13 mouse cellular contexts compared by ENCODE assay signal in the genomic region with DNA sequence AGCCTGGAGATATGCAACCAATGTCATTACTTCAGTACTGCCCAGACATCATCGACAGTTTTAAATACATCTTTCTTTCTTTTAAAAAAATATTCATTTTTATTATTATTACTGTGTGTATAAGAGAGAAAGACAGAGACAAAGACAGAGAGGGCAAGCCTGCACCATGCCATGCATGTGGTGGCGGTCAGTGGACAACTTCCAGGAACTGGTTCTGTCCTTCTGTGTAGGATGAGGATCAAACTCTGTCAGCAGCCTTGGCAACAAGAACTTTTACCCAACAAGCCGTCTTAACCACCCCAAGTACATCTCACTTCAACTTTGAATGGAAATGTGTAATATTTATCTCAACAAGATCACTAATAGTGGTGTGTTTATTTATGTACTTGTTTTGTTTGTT. TPM values are rescaled to one million over a fixed set of nuclear protein-coding genes. Genes with fewer than 3 reads are reported as not detected.
DNase-seq lines count a peak whose midpoint lies in the region; ATAC-seq and TF ChIP-seq lines count a peak whose summit lies in the region.
"Had no signal": no experiment of that assay in that cellular context is flagged by ENCODE, and none has a peak within 500 bp of the region (broad histone marks: within the 10 kb centered on the region; RNA-seq: fewer than 3 reads in every experiment).

No protein-coding gene starts in this region.

- no peak overlapping the region for H3K27ac ChIP-seq in hindbrain, postnatal 0 days
- H3K27ac ChIP-seq in hindbrain, embryonic 12.5 days, result no peak overlapping the region
- peak overlapping the region; percentile 95; the same call in 1 of the 2 replicates for H3K27ac ChIP-seq in lung, embryonic 16.5 days (ENCODE audit: low read length)
- no peak overlapping the region for H3K27ac ChIP-seq in embryonic facial prominence, embryonic 14.5 days (replicated peaks; ENCODE audit: low read depth, low read length)
- H3K27ac ChIP-seq in stomach, embryonic 14.5 days (ENCODE audit: low read length), result 0 out of 2 replicates have a peak overlapping the region, but pooled peaks have one; percentile 74
- H3K27ac ChIP-seq: neural tube, embryonic 13.5 days had no signal

- no peaks in the 10 kb centered on the region for H3K36me3 ChIP-seq in hindbrain, postnatal 0 days (ENCODE audit: insufficient read depth, low read length)
- no peaks in the 10 kb centered on the region for H3K36me3 ChIP-seq in hindbrain, embryonic 12.5 days
- no peaks in the 10 kb centered on the region for H3K36me3 ChIP-seq in lung, embryonic 16.5 days (ENCODE audit: control insufficient read depth, insufficient read depth, low read length)
- no peaks in the 10 kb centered on the region for H3K36me3 ChIP-seq in embryonic facial prominence, embryonic 14.5 days (ENCODE audit: control insufficient read depth, insufficient read depth, low read length)
- no peaks in the 10 kb centered on the region for H3K36me3 ChIP-seq in stomach, embryonic 14.5 days (ENCODE audit: control insufficient read depth, insufficient read depth, low read length)
- H3K36me3 ChIP-seq: neural tube, embryonic 13.5 days had no signal

- TF ChIP-seq CTCF in hindbrain, postnatal 0 days (IDR thresholded peaks at IDR 0.05; ENCODE audit: low read depth), result no peak

- no peak overlapping the region for H3K9ac ChIP-seq in hindbrain, postnatal 0 days (replicated peaks; ENCODE audit: low read length)
- no peak overlapping the region for H3K9ac ChIP-seq in hindbrain, embryonic 12.5 days
- peak overlapping the region; percentile 79; the same call in 1 of the 2 replicates for H3K9ac ChIP-seq in lung, embryonic 16.5 days (ENCODE audit: low read length)
- no peak overlapping the region for H3K9ac ChIP-seq in embryonic facial prominence, embryonic 14.5 days (ENCODE audit: low read depth, low read length)
- H3K9ac ChIP-seq in stomach, embryonic 14.5 days (replicated peaks; ENCODE audit: low read depth, low read length), result no peak overlapping the region
- H3K9ac ChIP-seq: neural tube, embryonic 13.5 days had no signal

- ATAC-seq in hindbrain, postnatal 0 days, result no peak
- no peak for ATAC-seq in hindbrain, embryonic 12.5 days (ENCODE audit: low FRiP score)
- no peak for ATAC-seq in lung, embryonic 16.5 days (ENCODE audit: low read depth)
- ATAC-seq in embryonic facial prominence, embryonic 14.5 days (ENCODE audit: low read depth), result no peak
- no peak for ATAC-seq in stomach, embryonic 14.5 days (ENCODE audit: insufficient number of reproducible peaks, insufficient read depth, low FRiP score, low read depth)
- ATAC-seq: activated CD4-positive, CD25-positive, alpha-beta regulatory T cell, adult 4 months had no signal

- no peaks in the 10 kb centered on the region for H3K9me3 ChIP-seq in hindbrain, postnatal 0 days (ENCODE audit: low read length)
- no peaks in the 10 kb centered on the region for H3K9me3 ChIP-seq in hindbrain, embryonic 12.5 days (replicated peaks)
- no peaks in the 10 kb centered on the region for H3K9me3 ChIP-seq in lung, embryonic 16.5 days (ENCODE audit: control insufficient read depth, low read length)
- no peaks in the 10 kb centered on the region for H3K9me3 ChIP-seq in embryonic facial prominence, embryonic 14.5 days (ENCODE audit: control insufficient read depth, low read length)
- H3K9me3 ChIP-seq in stomach, embryonic 14.5 days (ENCODE audit: control insufficient read depth, low read depth, low read length), result no peaks in the 10 kb centered on the region
- H3K9me3 ChIP-seq: neural tube, embryonic 13.5 days had no signal

- no peak for DNase-seq in hindbrain, postnatal 0 days (ENCODE audit: low spot score)
- DNase-seq in lung, postnatal 10 days, result no peak
- DNase-seq in embryonic facial prominence, embryonic 14.5 days (ENCODE audit: low spot score), result no peak
- no peak for DNase-seq in neural tube, embryonic 10.5 days (ENCODE audit: extremely low spot score, low spot score)
- DNase-seq in urinary bladder, postnatal 4 days (ENCODE audit: low spot score in 2 of 2), result no peak
- DNase-seq: gastrocnemius, postnatal 25 days; thymus, postnatal 4 days had no signal

- 91% methylated on average over 3 of the region's 3 CpGs for WGBS in hindbrain, postnatal 0 days
- 88% methylated on average over 3 of the region's 3 CpGs for WGBS in hindbrain, embryonic 12.5 days
- 62% methylated on average over 3 of the region's 3 CpGs for WGBS in lung, embryonic 16.5 days
- WGBS in embryonic facial prominence, embryonic 14.5 days, result 71% methylated on average over 3 of the region's 3 CpGs
- 73% methylated on average over 3 of the region's 3 CpGs for WGBS in stomach, embryonic 14.5 days

- no peak overlapping the region for H3K4me3 ChIP-seq in hindbrain, postnatal 0 days (ENCODE audit: low read length)
- no peak overlapping the region for H3K4me3 ChIP-seq in hindbrain, embryonic 12.5 days
- H3K4me3 ChIP-seq in lung, embryonic 16.5 days (ENCODE audit: low read length), result peak overlapping the region; percentile 67
- peak overlapping the region; percentile 48 for H3K4me3 ChIP-seq in embryonic facial prominence, embryonic 14.5 days (ENCODE audit: low read depth, low read length)
- peak overlapping the region; percentile 37 for H3K4me3 ChIP-seq in stomach, embryonic 14.5 days (ENCODE audit: low read depth, low read length)

- no peaks in the 10 kb centered on the region for H3K27me3 ChIP-seq in hindbrain, postnatal 0 days (ENCODE audit: insufficient read depth, low read length)
- peaks cover 3% of the 10 kb centered on the region; the same call in 1 of the 2 replicates for H3K27me3 ChIP-seq in hindbrain, embryonic 12.5 days
- peaks cover 3% of the 10 kb centered on the region; the same call in 1 of the 2 replicates for H3K27me3 ChIP-seq in lung, embryonic 16.5 days (ENCODE audit: control insufficient read depth, insufficient read depth, low read depth, low read length)
- peaks cover 5% of the 10 kb centered on the region; the same call in 1 of the 2 replicates for H3K27me3 ChIP-seq in embryonic facial prominence, embryonic 14.5 days (replicated peaks; ENCODE audit: control insufficient read depth, insufficient read depth, low read length)
- no peaks in the 10 kb centered on the region for H3K27me3 ChIP-seq in stomach, embryonic 14.5 days (ENCODE audit: control insufficient read depth, insufficient read depth, low read length)

- peak overlapping the region; percentile 69; the same call in 1 of the 2 replicates for H3K4me2 ChIP-seq in hindbrain, postnatal 0 days (ENCODE audit: low read depth, low read length)
- H3K4me2 ChIP-seq in hindbrain, embryonic 12.5 days (replicated peaks), result no peak overlapping the region
- peak overlapping the region; percentile 77 for H3K4me2 ChIP-seq in lung, embryonic 16.5 days (ENCODE audit: low read depth, low read length)
- peak overlapping the region; percentile 83 for H3K4me2 ChIP-seq in embryonic facial prominence, embryonic 14.5 days (ENCODE audit: low read depth, low read length)
- H3K4me2 ChIP-seq in stomach, embryonic 14.5 days (replicated peaks; ENCODE audit: low read depth, low read length), result peak overlapping the region; percentile 55

- no peaks in the 10 kb centered on the region for H3K4me1 ChIP-seq in hindbrain, postnatal 0 days (ENCODE audit: insufficient read depth, low read length)
- H3K4me1 ChIP-seq in hindbrain, embryonic 12.5 days, result no peaks in the 10 kb centered on the region
- H3K4me1 ChIP-seq in lung, embryonic 16.5 days (replicated peaks; ENCODE audit: control insufficient read depth, insufficient read depth, low read length), result no peaks in the 10 kb centered on the region; the same call in 1 of the 2 replicates
- no peaks in the 10 kb centered on the region for H3K4me1 ChIP-seq in embryonic facial prominence, embryonic 14.5 days (ENCODE audit: control insufficient read depth, insufficient read depth, low read length)
- no peaks in the 10 kb centered on the region for H3K4me1 ChIP-seq in stomach, embryonic 14.5 days (ENCODE audit: control insufficient read depth, insufficient read depth, low read length)

RNA-seq across cellular contexts. Expression of a gene that starts 40.5 kb away (rescaled TPM):
- 0.86 and 0.99 TPM in 2 replicates for total RNA-seq in hindbrain, postnatal 0 days (2014; rRNA removed)
- polyA plus RNA-seq in hindbrain, postnatal 0 days (2015; fragmentation: Nextera tagmentation; extraction: Ambion mirVana), result 0.36 and 0.47 TPM in 2 replicates
- 0.49 and 0.76 TPM in 2 replicates for polyA plus RNA-seq in hindbrain, embryonic 12.5 days (2016; fragmentation: Nextera tagmentation; extraction: Ambion mirVana)
- polyA plus RNA-seq in lung, embryonic 16.5 days (2015; fragmentation: Nextera tagmentation; extraction: Ambion mirVana), result 6.9 and 7.3 TPM in 2 replicates
- 1.4 and 1.7 TPM in 2 replicates for polyA plus RNA-seq in embryonic facial prominence, embryonic 14.5 days (2014; fragmentation: Nextera tagmentation; extraction: Ambion mirVana)
- polyA plus RNA-seq in stomach, embryonic 14.5 days (2014; fragmentation: Nextera tagmentation; extraction: Ambion mirVana), result 14.7 and 15.5 TPM in 2 replicates
- total RNA-seq: megakaryocyte-erythroid progenitor cell, adult 5-6 weeks had no signal

RNA-seq across cellular contexts. Expression of a gene that starts 41.8 kb away (rescaled TPM):
- 5.5 and 6.8 TPM in 2 replicates for total RNA-seq in hindbrain, postnatal 0 days (2014; rRNA removed)
- polyA plus RNA-seq in hindbrain, postnatal 0 days (2015; fragmentation: Nextera tagmentation; extraction: Ambion mirVana), result 8.1 and 8.7 TPM in 2 replicates
- polyA plus RNA-seq in hindbrain, embryonic 12.5 days (2016; fragmentation: Nextera tagmentation; extraction: Ambion mirVana), result 13.4 and 15.0 TPM in 2 replicates
- polyA plus RNA-seq in lung, embryonic 16.5 days (2015; fragmentation: Nextera tagmentation; extraction: Ambion mirVana), result 51.6 and 53.7 TPM in 2 replicates
- 29.8 and 32.2 TPM in 2 replicates for polyA plus RNA-seq in embryonic facial prominence, embryonic 14.5 days (2014; fragmentation: Nextera tagmentation; extraction: Ambion mirVana)
- polyA plus RNA-seq in stomach, embryonic 14.5 days (2014; fragmentation: Nextera tagmentation; extraction: Ambion mirVana), result 29.5 and 34.3 TPM in 2 replicates

Comparison
In these comparisons a context has a peak if more than half of its experiments do, and no peak if none do; other contexts are left out.
1. H3K27ac ChIP-seq: peak in lung, embryonic 16.5 days (single experiment) and stomach, embryonic 14.5 days (single experiment); none in hindbrain, postnatal 0 days (single experiment), hindbrain, embryonic 12.5 days (single experiment) and embryonic facial prominence, embryonic 14.5 days (single experiment).
2. H3K4me3 ChIP-seq: peak in lung, embryonic 16.5 days (single experiment), embryonic facial prominence, embryonic 14.5 days (single experiment) and stomach, embryonic 14.5 days (single experiment); none in hindbrain, postnatal 0 days (single experiment) and hindbrain, embryonic 12.5 days (single experiment).